Mouse (Mus musculus): ENCODE data around the gene Col15a1.

- TF ChIP-seq POLR2A (IDR thresholded peaks at IDR 0.05; ENCODE audit: insufficient read length, low read depth) (no peak), SRF (IDR thresholded peaks at IDR 0.05; ENCODE audit: control insufficient read depth, insufficient read length, low read depth) (no peak), MYOG (IDR thresholded peaks at IDR 0.05; ENCODE audit: control insufficient read depth in 1 of 3, insufficient read depth in 1 of 3, insufficient read length in 2 of 3, low read depth in 2 of 3) (no peak), USF1 (IDR thresholded peaks at IDR 0.05; ENCODE audit: low read depth) (no peak), REST (IDR thresholded peaks at IDR 0.05; ENCODE audit: insufficient read depth, insufficient read length) (no peak), TCF12 (IDR thresholded peaks at IDR 0.05; ENCODE audit: insufficient read depth, poor library complexity, severe bottlenecking) (no peak), E2F4 (IDR thresholded peaks at IDR 0.05; ENCODE audit: insufficient read depth) (no peak)
Observed at GRCm38 (mm10) chr4:47284874-47285273, 76.9 kb downstream of the Col15a1 start.

Measured in myocyte (in vitro differentiated cells).